Mouse (Mus musculus) ovary, postnatal 10 days (tissue): ENCODE results near the gene Sap18b.
"Not testable (repeated sequence)": the region's sequence is repeated elsewhere in the genome, so short reads cannot be mapped to it uniquely, and the experiment has no call there.

Experiments
- DNase-seq: peaks from one replicate; pipeline ENCODE4 v3.0.0; 2022; ENCODE audit warnings: low spot score

The Sap18b gene

GRCm38 (mm10) chr8:95822096-95822495 lies 3.0 kb upstream of the Sap18b start:
- no peak for DNase-seq

GRCm38 (mm10) chr8:95822699-95823098 lies 2.4 kb upstream of the Sap18b start:
- DNase-seq, result no peak

GRCm38 (mm10) chr8:95830144-95830543 lies 5.0 kb downstream of the Sap18b start:
- DNase-seq, result no peak

GRCm38 (mm10) chr8:95832603-95833434 lies 7.7 kb downstream of the Sap18b start:
- DNase-seq, result peak; percentile 72

- DNase-seq, result no peak
Measured at GRCm38 (mm10) chr8:95833435-95833984, 8.4 kb downstream of the Sap18b start.

- no peak for DNase-seq
Measured at GRCm38 (mm10) chr8:95835891-95836290, 10.7 kb downstream of the Sap18b start.

GRCm38 (mm10) chr8:95837266-95837665 lies 12.1 kb downstream of the Sap18b start:
- DNase-seq, result no peak

GRCm38 (mm10) chr8:95839289-95839688 lies 14.1 kb downstream of the Sap18b start:
- no peak for DNase-seq

GRCm38 (mm10) chr8:95841436-95841835 lies 16.3 kb downstream of the Sap18b start:
- no peak for DNase-seq

- DNase-seq, result no peak
Measured at GRCm38 (mm10) chr8:95843968-95844367, 18.8 kb downstream of the Sap18b start.

GRCm38 (mm10) chr8:95845026-95845425 lies 19.9 kb downstream of the Sap18b start:
- DNase-seq, result no peak

- DNase-seq, result no peak
Measured at GRCm38 (mm10) chr8:95848061-95848551, 23.0 kb downstream of the Sap18b start.

GRCm38 (mm10) chr8:95848734-95849464 lies 23.8 kb downstream of the Sap18b start:
- DNase-seq, result no peak

GRCm38 (mm10) chr8:95850326-95850725 lies 25.2 kb downstream of the Sap18b start:
- DNase-seq, result no peak

- DNase-seq, result no peak
Measured at GRCm38 (mm10) chr8:95852290-95852689, 27.1 kb downstream of the Sap18b start.

- peak; percentile 39 for DNase-seq
Measured at GRCm38 (mm10) chr8:95853102-95853843, 28.1 kb downstream of the Sap18b start, which contains the start of gene Slc38a7. Gene Slc38a7 (minus strand): TSS chr8:95853539.

- DNase-seq, result no peak
Measured at GRCm38 (mm10) chr8:95854174-95854573, 29.0 kb downstream of the Sap18b start.

GRCm38 (mm10) chr8:95863761-95864440 lies 38.8 kb downstream of the Sap18b start:
- DNase-seq, result not testable (repeated sequence)

GRCm38 (mm10) chr8:95864851-95865250 lies 39.7 kb downstream of the Sap18b start:
- DNase-seq, result not testable (repeated sequence)

- DNase-seq, result no peak
Measured at GRCm38 (mm10) chr8:95871690-95872089, 46.5 kb downstream of the Sap18b start.

- no peak for DNase-seq
Measured at GRCm38 (mm10) chr8:95875270-95875669, 50.1 kb downstream of the Sap18b start.
